Mouse (Mus musculus) heart, embryonic 11.5 days (tissue): Measurements from ENCODE around the gene Mon1b. TPM values are rescaled to one million over a fixed set of nuclear protein-coding genes. Genes with fewer than 3 reads are reported as not detected.
A peak's percentile ranks its signal among the peaks of the same experiment; 100 is the strongest.

Experiments used
- ATAC-seq: fragments of 200-750 bp; cut with Nextera tagmentation; replicated peaks from 2 replicates; pipeline ENCODE4 v1.8.0; 2017; ENCODE audit warnings: moderate library complexity; ENCODE audit not compliant: insufficient number of reproducible peaks, low FRiP score, low TSS enrichment
- H3K27ac ChIP-seq: fragments of 300-500 bp; sonication (generic); 2 replicates; pipeline ENCODE4 v1.5.1; 2014; ENCODE audit warnings: mild to moderate bottlenecking, low read depth, low read length
- H3K27me3 ChIP-seq: fragments of 300-500 bp; sonication (generic); 2 replicates; pipeline ENCODE4 v1.6.1; 2014; ENCODE audit warnings: mild to moderate bottlenecking, low read length, mixed read lengths; ENCODE audit not compliant: control insufficient read depth, insufficient read depth
- H3K36me3 ChIP-seq: fragments of 300-500 bp; sonication (generic); 2 replicates; pipeline ENCODE4 v1.6.1; 2014; ENCODE audit warnings: mild to moderate bottlenecking, low read length, moderate library complexity, mixed read lengths; ENCODE audit not compliant: control insufficient read depth, insufficient read depth
- H3K4me1 ChIP-seq: fragments of 300-500 bp; sonication (generic); 2 replicates; pipeline ENCODE4 v1.6.1; 2014; ENCODE audit warnings: low read length; ENCODE audit not compliant: control insufficient read depth, insufficient read depth
- H3K4me2 ChIP-seq: fragments of 300-500 bp; sonication (generic); 2 replicates; pipeline ENCODE4 v1.6.1; 2014; ENCODE audit warnings: mild to moderate bottlenecking, moderate library complexity
- H3K4me3 ChIP-seq: fragments of 300-500 bp; sonication (generic); 2 replicates; pipeline ENCODE4 v1.5.1; 2014; ENCODE audit warnings: low read depth, low read length
- H3K9ac ChIP-seq: fragments of 300-500 bp; sonication (generic); 2 replicates; pipeline ENCODE4 v1.6.1; 2014; ENCODE audit warnings: mild to moderate bottlenecking, low read depth, low read length, moderate library complexity
- H3K9me3 ChIP-seq: fragments of 300-500 bp; sonication (generic); replicated peaks from 2 replicates; pipeline ENCODE4 v1.6.1; 2016; ENCODE audit warnings: low read length; ENCODE audit not compliant: control insufficient read depth
- WGBS: fragments of 180-500 bp; shearing (Covaris S2); extraction: QIAGEN DNeasy Blood & Tissue Kit; methylation state at CpG from one replicate; pipeline ENCODE4 v1.1.7; 2014; ENCODE audit not compliant: insufficient replicate concordance; 5-methylcytosine and 5-hydroxymethylcytosine counted together
- polyA plus RNA-seq: library from polyadenylated mRNA; unstranded; fragments of >200 nt; fragmentation: Nextera tagmentation; extraction: Ambion mirVana; gene quantifications from 2 replicates; pipeline ENCODE4 v1.2.1, GENCODE M21; 2014

Gene Mon1b
- polyA plus RNA-seq = 4.4 and 5.9 TPM in 2 replicates

- Histone ChIP-seq H3K27me3 (no peaks in the 10 kb centered on the region), H3K9me3 (no peaks in the 10 kb centered on the region), H3K4me2 (peak within 1 kb of the TSS; percentile 96), H3K36me3 (peaks cover 5% of the 10 kb centered on the region; the same call in 1 of the 2 replicates), H3K9ac (peak within 1 kb of the TSS; percentile 80), H3K27ac (peak within 1 kb of the TSS; percentile 90), H3K4me3 (peak within 1 kb of the TSS; percentile 65), H3K4me1 (peaks cover 4% of the 10 kb centered on the region; the same call in 1 of the 2 replicates)
- peak; percentile 99 for ATAC-seq
- under 1% methylated on average over 42 of the region's 42 CpGs for WGBS
Observed at GRCm38 (mm10) chr8:113634670-113635591, at the start of gene Mon1b. Gene Mon1b (plus strand): TSS chr8:113635587.

- Histone ChIP-seq H3K9ac (no peak overlapping the region), H3K4me1 (no peaks in the 10 kb centered on the region), H3K36me3 (no peaks in the 10 kb centered on the region), H3K9me3 (no peaks in the 10 kb centered on the region), H3K4me3 (no peak overlapping the region), H3K27ac (no peak overlapping the region), H3K4me2 (no peak overlapping the region), H3K27me3 (no peaks in the 10 kb centered on the region)
- no peak for ATAC-seq
- WGBS = 49% methylated on average over 3 of the region's 3 CpGs
Observed at GRCm38 (mm10) chr8:113598401-113598800, 37.0 kb upstream of the Mon1b start.

GRCm38 (mm10) chr8:113632634-113633033 lies 2.8 kb upstream of the Mon1b start:
- Histone ChIP-seq H3K36me3 (no peaks in the 10 kb centered on the region), H3K4me3 (no peak overlapping the region), H3K27me3 (no peaks in the 10 kb centered on the region), H3K9ac (no peak overlapping the region), H3K27ac (no peak overlapping the region), H3K4me1 (peaks cover 4% of the 10 kb centered on the region; the same call in 1 of the 2 replicates), H3K4me2 (no peak overlapping the region), H3K9me3 (no peaks in the 10 kb centered on the region)
- ATAC-seq = no peak
- 6% methylated on average over 3 of the region's 3 CpGs for WGBS

- Histone ChIP-seq H3K36me3 (0 out of 2 replicates have a peak, but pooled peaks cover under 1% of the 10 kb centered on the region), H3K9ac (no peak overlapping the region), H3K27me3 (no peaks in the 10 kb centered on the region), H3K27ac (no peak overlapping the region), H3K4me2 (peak overlapping the region; percentile 57), H3K4me1 (peaks cover 4% of the 10 kb centered on the region; the same call in 1 of the 2 replicates), H3K9me3 (no peaks in the 10 kb centered on the region), H3K4me3 (peak overlapping the region; percentile 65; the same call in 1 of the 2 replicates)
- ATAC-seq = no peak
- WGBS = 28% methylated on average over 12 of the region's 12 CpGs
Observed at GRCm38 (mm10) chr8:113634161-113634560, 1.2 kb upstream of the Mon1b start.

- peak overlapping the region; percentile 90 for H3K27ac ChIP-seq
- peak overlapping the region; percentile 65 for H3K4me3 ChIP-seq
- 1% methylated on average over 44 of the region's 44 CpGs for WGBS
- H3K9ac ChIP-seq = peak overlapping the region; percentile 80
- H3K36me3 ChIP-seq = peaks cover 5% of the 10 kb centered on the region; the same call in 1 of the 2 replicates
- no peaks in the 10 kb centered on the region for H3K9me3 ChIP-seq
- H3K4me2 ChIP-seq = peak overlapping the region; percentile 96
- H3K4me1 ChIP-seq = peaks cover 4% of the 10 kb centered on the region; the same call in 1 of the 2 replicates
- ATAC-seq = peak; percentile 77
- no peaks in the 10 kb centered on the region for H3K27me3 ChIP-seq
Observed at GRCm38 (mm10) chr8:113635592-113636279, 349 bp downstream of the Mon1b start.

- Histone ChIP-seq H3K27ac (no peak overlapping the region), H3K4me3 (peak overlapping the region; percentile 65), H3K4me2 (peak overlapping the region; percentile 96), H3K27me3 (no peaks in the 10 kb centered on the region), H3K4me1 (peaks cover 4% of the 10 kb centered on the region; the same call in 1 of the 2 replicates), H3K9ac (peak overlapping the region; percentile 80), H3K9me3 (no peaks in the 10 kb centered on the region), H3K36me3 (peaks cover 5% of the 10 kb centered on the region; the same call in 1 of the 2 replicates)
- no peak for ATAC-seq
- 31% methylated on average over 5 of the region's 5 CpGs for WGBS
Observed at GRCm38 (mm10) chr8:113636280-113636628, 867 bp downstream of the Mon1b start.

GRCm38 (mm10) chr8:113640357-113640756 lies 5.0 kb downstream of the Mon1b start:
- Histone ChIP-seq H3K9ac (no peak overlapping the region), H3K27me3 (no peaks in the 10 kb centered on the region), H3K27ac (no peak overlapping the region), H3K4me2 (no peak overlapping the region), H3K36me3 (peaks cover 8% of the 10 kb centered on the region), H3K9me3 (no peaks in the 10 kb centered on the region), H3K4me3 (no peak overlapping the region), H3K4me1 (peaks cover 2% of the 10 kb centered on the region; the same call in 1 of the 2 replicates)
- 88% methylated on average over 8 of the region's 8 CpGs for WGBS
- no peak for ATAC-seq

- ATAC-seq = no peak
- no peaks in the 10 kb centered on the region for H3K4me1 ChIP-seq
- no peak within 1 kb of the TSS for H3K4me3 ChIP-seq
- H3K27ac ChIP-seq = no peak within 1 kb of the TSS
- H3K4me2 ChIP-seq = no peak within 1 kb of the TSS
- H3K36me3 ChIP-seq = peaks cover 8% of the 10 kb centered on the region
- H3K9ac ChIP-seq = no peak within 1 kb of the TSS
- WGBS = 89% methylated on average over 16 of the region's 16 CpGs
- H3K27me3 ChIP-seq = no peaks in the 10 kb centered on the region
- no peaks in the 10 kb centered on the region for H3K9me3 ChIP-seq
Observed at GRCm38 (mm10) chr8:113642926-113643325, 7.5 kb downstream of the Mon1b start, which contains the start of gene Syce1l. Gene Syce1l (plus strand): TSS chr8:113643213.
